Mouse (Mus musculus) forelimb bud, embryonic 11.5 days (tissue): ENCODE results near the gene Cd5l.
"Not testable (repeated sequence)": the region's sequence is repeated elsewhere in the genome, so short reads cannot be mapped to it uniquely, and the experiment has no call there.

Experiments used
- DNase-seq: peaks from one replicate; pipeline ENCODE4 v3.0.0-alpha.2; 2012; ENCODE audit warnings: low read depth, low spot score

Cd5l gene

DNA sequence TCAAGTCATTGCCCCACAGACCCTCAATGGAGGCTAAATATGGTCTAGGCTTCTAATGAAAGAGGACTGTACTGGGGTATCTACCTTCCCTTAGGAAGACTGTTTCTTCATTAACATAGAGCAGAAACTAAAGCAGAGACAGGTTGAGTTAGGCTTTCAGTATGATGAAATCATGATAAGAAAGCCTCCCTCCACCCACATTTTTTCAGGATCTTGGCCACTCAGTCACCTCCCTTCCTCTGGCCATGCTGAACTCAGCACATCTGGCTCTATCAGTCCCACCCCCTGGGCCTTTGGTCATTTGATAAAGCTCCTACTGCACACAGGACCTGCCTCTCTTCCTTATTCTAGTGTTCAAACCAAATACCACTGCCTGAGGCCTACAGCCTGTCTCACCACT is at the start of gene Cd5l:
Gene Cd5l (plus strand): TSS at position 301 of the 400 bp plus-strand sequence.
- no peak for DNase-seq

DNA sequence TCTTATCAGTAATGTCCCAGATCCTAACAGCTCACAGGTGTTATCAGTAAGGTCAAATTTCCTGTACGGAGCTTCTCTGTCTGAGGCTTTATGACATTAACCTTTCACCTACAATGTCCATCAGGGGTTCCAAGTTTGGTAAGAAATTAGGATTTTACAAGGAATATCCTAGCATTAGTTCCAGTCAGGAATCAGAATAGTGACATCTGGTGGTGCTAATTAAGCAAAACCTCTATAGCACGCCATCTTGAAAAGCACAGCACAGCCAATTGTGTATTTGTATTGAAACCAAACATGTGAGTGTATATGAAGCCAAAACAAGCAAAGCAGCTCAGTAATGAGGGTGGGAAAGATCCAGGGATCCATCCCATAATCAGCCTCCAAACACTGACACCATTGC is 47.8 kb upstream of the Cd5l start:
- no peak for DNase-seq

DNA sequence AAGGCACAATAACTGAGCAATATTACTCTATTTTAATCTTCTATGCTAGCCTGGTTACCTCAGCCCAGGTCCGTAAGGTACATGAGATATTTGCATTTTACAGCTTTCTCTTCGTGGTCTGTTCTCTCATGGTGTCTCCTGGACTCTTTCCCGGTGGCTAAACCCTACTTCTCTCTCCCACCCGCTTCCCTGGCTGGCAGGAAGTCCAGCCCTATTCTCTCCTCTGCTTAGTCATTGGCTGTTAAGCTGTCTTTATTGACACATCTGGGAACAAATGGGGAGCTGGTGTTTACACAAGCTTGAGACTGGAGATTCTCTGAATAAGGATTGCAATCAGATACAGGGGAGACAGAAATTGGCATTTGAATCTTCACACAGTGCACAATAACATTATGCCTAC is 35.1 kb upstream of the Cd5l start:
- DNase-seq = no peak

DNA sequence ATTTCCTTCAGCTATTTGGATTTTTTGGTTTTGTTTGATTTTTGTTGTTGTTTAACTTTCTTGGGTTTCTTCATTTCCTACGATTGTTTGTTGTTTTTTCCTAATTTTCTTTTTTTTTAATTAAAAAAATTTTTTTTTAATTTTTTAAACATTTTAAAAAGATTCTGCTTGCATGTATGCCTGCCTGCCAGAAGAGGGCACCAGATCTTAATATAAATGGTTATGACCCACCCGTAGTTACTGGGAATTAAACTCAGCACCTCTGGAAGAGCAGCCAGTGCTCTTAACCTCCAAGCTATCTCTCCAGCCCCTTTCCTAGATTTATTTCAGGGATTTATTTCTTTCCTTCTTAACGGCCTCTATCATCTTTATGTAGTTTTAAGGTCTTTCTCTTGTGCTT is 33.9 kb upstream of the Cd5l start:
- DNase-seq = peak; percentile 9

DNA sequence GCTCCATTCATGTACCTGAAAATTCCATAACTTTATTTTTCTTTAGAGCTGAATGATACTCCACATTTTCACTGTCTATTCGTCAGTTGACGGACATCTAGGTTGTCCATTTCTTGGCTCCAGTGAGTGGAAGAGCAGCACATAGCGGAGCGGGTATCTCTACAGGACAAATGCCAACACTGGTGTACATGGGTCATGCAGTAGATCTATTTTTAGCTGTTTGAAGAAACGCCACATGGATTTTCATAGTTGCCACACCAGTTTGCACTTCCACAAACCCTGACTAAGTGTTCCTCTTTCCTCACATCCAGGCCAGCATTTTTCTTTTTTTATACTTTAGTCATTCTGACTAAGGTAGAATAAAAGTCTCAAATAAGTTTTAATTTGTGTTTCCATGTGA is 19.8 kb upstream of the Cd5l start:
- no peak for DNase-seq

DNA sequence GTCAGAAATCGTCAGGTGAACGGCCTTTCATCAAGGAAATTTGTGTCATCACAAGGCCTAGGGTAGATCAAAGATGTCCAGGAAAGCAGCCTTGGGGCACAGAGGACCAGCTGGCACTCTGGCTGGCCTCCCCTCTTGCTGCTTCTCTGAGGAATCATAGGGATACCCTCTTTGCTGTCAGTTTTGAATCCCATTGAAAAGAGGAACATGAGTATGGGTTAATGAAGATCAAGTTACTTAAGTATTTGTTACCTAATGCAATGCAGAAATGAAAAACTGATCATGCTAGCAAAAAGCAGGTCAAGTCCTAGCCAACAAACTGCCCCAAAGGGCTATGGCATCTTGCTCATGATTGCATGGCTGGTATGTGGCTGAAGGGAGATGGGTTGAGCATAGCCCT is 6.7 kb upstream of the Cd5l start:
- not testable (repeated sequence) for DNase-seq

DNA sequence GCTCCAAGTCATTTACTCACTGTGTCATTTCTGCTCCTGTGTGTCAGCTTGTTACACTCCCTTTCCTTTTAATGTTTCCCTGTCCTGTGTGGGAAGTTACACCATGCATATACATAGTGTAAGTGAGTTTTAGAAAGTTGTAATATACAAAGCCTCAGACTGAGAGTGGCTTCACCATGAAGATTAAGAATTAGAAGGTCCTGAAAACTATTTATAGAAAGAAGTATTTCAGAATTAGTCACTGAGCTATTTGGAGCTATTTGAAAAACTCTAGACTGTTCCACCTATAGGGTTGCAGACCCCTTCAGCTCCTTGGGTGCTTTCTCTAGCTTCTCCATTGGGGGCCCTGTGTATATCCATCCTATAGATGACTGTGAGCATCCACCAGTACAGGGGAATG is 1.5 kb downstream of the Cd5l start:
- DNase-seq = no peak

DNA sequence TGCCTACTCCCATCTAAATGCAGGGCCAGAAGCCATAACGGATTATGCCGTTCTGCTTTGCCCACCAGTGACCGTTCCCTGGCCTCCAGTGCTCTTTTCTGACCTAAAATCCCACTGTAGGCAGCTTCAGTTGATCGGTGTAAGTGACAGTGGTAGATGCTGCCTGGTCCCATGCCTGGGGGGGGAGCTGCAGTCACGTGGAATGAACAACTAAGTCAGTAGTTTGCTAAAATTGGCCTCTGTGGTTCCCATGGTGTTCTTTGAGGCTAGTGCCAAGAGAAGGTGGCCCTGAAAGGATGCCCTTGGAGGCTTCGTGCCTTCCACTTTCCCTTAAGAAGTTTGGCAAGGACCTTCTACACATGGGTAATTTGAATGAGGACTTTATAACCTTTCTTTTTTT is 2.8 kb downstream of the Cd5l start:
- DNase-seq = no peak

DNA sequence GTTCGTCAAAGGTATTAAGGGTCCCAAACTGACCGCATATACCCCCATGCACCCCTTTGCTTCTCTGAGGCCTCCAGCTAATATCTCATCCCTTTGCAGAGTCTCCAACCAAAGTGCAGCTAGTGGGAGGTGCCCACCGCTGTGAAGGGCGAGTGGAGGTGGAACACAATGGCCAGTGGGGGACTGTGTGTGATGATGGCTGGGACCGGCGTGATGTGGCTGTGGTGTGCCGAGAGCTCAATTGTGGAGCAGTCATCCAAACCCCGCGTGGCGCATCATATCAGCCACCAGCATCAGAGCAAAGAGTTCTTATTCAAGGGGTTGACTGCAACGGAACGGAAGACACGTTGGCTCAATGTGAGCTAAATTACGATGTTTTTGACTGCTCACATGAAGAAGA is 8.0 kb downstream of the Cd5l start:
- no peak for DNase-seq

DNA sequence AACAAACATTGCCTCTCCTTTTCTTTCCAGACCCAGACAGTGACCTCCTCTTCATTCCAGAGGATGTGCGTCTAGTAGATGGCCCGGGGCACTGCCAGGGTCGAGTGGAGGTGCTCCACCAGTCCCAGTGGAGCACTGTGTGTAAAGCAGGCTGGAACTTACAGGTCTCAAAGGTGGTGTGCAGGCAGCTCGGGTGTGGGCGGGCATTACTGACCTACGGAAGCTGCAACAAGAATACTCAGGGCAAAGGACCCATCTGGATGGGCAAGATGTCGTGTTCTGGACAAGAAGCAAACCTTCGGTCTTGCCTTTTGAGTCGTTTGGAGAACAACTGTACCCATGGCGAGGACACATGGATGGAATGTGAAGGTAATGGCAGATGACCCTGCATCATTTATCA is 9.8 kb downstream of the Cd5l start:
- no peak for DNase-seq

DNA sequence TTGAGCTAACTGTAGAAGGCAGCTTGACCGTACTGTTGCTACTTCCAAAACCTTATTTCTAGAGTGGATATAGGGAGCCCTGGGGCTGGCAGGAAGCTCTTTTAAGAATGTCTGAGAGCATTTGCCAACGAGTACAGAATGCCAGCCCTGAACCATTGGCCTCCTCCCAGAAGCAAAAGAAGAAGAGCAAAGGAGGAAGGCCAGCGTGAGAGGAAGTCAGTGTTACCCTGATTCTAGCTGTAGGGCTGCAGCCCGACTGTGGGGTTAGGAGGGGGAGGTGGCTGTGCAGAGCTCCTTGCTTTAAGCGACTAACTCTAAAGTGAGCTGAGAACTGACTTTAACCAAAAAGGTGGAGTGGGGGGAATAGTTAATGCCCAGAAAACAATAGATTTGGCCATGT is 11.5 kb downstream of the Cd5l start:
- DNase-seq = no peak

DNA sequence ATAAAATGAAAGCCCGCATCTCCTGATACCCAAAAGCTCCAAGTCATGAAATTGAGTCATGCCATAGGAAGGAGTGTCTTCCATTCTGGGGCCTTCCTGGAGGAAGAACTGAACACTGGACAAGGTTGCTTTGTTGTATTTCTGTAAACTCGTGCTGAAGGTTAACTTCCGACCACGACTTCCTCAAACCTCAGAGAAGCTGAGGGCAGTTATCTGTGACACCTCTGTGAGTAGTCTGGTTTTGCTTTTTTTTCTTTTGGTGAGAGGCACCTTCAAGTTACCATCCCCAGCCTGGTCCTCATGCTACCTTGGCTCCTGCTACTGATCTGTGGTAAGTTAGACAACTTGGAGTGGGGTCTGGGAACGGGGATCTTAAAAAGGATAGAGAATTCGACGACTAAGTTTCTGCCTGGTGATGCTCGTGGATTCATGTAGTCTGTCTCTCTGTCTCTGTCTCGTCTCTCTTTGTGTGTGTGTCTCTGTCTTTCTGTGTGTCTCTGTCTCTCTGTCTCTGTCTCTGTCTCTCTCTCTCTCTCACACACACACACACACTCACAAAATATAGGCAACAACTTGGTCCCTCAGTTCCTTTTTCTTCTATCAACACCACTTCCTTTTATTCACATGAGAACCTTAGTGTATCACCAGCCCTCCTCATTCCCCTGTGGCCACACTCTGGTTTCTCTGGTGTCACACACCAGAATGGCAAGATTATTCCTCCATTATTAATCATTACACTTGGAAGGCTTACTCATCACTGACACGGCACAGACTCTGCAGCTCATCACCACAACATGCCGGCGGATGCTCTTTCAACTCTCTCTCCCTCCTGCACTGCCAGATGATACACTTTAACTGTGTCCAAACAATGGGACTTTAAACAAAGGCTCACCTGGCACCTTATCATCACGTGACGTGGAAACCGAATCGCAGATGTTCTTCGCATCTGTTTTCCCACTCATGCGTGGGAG is 18.8 kb downstream of the Cd5l start, which contains the start of gene Fcrl1:
Gene Fcrl1 (plus strand): TSS at position 193 of the 971 bp plus-strand sequence.
- no peak for DNase-seq

DNA sequence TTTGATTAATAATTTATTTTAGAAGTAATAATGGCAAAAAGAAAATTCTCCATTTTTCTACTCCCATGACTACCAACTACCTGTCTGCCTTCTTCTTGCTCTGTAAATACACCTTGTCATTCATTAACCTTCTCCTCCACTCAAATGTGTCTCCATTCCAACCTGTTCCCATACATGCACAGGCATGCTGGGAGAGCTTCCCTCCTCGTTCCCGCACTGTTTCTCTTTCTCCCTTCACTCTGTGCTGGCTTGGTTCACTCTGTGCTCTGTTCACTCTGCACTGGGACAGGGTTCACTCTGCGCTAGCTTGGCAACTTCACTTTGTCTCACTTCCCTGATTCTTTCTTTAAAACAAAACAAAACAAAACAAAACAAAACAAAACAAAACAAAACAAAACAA is 19.5 kb downstream of the Cd5l start:
- no peak for DNase-seq

DNA sequence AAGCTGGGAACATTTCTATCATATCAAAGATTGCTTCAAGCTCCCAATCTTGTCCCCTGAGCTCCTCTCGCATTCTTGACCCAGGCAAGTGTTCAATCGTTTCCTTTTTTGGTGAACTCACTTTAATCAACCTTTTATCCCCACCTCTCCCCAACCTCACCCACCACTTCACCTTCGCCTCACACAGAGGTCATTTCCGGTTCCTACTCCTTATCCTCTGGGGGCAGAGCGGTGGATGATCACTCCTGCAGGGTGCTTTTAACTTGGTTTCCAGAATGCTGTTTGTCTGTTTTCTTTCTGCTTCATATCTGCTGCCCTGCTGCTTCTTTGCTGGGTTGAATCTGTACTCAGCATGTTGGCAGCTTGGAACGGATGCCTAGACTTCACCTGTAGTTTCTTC is 20.0 kb downstream of the Cd5l start:
- DNase-seq = no peak

DNA sequence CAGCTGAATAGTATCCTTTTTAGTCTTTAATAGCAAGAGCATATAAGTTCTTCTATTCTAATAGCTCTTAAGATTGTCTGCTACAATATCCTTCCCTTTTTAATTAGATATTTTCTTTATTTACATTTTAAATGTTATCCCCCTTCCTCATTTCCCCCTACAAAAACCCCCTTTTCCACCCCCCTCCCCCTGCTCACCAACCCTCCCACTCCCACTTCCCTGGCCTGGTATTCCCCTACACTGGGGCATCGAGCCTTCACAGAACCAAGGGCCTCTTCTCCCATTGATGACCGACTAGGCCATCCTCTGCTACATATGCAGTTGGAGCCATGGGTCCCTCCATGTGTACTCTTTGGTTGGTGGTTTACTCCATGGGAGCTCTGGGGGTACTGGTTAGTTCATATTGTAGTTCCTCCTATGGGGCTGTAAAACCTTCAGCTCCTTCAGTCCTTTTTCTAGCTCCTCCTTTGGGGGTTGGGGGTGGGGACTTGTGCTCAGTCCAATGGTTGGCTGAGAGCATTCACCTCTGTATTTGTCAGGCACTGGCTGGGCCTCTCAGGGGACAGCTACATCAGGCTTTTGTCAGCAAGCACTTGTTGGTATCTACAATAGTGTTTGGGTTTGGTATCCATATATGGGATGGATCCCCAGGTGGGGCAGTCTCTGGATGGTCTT is 22.1 kb downstream of the Cd5l start:
- not testable (repeated sequence) for DNase-seq

DNA sequence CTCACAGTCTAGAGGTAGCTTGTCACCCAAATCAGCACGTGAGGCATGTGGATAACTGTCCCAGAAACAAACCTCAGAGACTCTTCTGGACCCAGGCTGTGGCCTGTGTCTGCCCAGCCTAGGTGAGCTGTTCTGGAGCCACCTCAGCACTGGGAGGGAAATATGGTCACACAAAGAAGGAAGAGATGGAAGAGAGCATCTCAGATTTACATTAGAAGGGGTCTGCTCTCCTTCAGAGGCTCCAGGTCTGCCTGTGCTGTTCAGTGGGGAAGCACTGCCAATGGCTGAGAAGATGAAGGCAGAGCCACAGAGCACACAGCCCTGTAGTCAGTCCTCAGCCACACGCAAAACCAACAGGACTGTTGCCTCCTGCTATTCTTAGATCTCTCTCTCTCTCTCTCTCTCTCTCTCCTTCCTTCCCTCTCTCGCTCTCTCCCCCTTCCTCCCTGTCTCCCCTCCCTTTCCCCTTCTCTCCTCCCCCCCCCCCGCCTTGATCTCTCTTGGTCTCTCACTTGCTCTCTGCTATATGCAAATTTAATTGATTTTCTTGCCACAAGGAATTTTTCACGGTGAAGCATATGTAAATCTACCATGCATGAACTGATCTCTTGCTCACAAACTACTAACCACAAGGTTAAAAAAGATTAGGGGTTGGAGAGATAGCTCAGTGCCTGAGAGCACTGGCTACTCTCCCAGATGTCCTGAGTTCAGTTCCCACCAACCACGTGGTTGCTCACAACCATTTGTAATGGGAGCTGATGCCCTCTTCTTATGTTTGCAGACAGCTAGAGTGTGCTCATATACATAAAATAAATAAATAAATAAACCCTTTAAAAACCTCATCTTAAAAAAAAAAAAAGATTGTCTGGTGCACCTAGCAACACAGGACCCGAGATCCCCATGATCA is 24.4 kb downstream of the Cd5l start:
- DNase-seq = no peak

DNA sequence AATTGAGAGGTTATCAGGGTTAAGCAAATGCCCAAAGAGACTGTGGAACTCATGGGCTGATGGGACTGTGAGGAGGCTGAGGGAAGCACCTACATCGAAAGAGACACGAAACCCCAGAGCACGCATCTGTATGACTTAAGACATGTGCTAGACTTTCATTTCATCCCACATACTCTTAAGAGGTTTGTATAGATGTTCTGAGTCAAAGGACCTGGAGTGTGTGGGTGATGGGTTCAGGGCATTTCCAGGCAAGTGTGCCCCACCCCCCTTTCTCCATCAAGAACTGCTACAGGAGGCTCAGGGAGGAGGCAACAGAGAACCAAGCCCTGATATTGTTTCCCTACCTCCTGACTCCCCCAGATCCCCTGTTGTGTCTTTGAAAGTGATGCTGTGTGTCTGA is 25.6 kb downstream of the Cd5l start:
- no peak for DNase-seq

DNA sequence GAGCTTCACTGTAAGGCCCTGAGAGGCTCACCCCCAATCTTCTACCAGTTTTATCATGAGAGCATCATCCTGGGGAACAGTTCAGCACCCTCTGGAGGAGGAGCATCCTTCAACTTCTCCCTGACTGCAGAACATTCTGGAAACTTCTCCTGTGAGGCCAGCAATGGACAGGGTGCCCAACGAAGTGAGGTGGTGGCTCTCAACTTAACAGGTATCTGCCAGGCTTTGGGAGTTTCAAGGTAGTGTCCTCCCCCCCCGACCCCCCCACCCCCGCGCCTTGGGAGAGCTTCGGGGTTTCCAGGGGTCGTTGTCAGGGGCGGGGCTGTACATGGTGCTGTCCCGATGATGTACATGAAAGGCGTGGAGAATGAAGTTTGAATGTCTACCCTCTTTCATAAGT is 27.4 kb downstream of the Cd5l start:
- DNase-seq = no peak

DNA sequence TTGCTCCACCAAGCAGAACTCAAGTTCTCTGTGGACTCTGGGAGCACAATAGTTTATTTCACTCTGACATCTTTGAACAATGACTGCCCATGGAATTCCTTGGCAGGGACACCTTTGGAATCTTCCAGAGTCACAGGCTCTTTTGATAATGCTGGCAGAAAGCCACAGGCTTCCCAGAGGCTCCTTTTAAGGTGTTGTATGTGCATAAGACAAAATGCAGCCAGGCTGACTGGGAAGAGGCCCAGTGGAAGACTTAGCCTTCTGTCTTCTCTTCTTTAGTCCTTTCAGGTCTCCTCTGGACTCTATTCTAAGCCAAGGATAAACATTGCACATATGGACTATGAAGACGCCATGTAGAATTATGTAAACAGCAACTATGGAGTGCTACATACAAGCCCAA is 33.3 kb downstream of the Cd5l start:
- DNase-seq = no peak

DNA sequence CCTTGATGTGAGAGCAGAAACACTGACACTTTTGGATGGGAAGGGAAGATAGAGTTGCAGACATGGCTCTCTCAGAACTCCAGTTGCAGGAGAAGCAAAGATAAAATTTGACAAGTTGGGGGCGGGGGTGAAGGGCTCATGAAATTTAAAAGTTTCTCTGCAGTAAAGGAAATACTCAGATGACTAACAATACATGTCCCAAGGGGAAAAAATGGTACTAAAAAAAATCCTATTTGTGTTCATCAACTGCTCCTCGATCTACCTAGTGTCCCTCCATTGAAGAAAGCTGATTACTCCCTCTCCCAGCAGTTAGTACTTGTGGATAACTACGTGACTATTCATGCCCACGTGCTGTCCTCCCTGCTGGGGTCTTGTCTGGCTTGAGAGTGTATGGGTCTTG is 41.1 kb downstream of the Cd5l start:
- no peak for DNase-seq

DNA sequence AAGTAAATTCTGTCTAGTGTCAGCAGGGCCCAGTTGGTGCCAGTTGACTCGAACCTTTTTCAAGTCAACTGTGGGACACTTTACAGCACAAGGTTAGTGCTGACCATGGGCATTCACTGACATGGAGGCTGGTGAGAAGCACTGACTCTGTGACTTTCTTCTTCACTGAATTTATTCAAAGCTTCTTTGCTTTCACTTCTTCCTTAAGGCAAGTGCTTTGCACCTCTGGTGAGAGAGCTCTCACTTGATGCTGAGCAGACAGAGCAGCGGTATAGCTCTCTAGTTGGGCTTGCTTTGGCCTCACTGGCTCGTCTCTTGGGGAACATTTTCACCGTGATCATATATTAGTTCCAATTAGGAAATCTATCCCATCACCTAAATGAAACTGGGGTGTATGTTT is 42.2 kb downstream of the Cd5l start:
- no peak for DNase-seq

DNA sequence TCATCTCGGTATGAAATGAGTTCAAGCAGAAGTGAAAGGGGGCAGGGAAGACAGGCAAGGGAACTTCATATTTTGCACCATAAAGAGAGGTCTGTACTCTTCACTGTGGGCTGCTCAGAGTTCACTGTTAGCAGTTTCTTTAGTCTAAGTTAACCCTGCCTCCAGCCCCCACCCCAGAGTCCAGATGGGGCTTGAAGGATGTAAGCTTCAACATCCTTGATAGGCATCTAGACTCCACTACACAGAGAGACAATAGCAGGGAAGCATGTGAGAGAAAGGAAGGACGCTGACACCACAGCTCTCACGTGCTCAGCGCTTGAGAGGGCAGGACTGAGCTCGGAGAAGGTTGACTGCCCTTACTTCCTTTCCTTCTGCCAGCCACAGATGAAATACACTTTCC is 43.6 kb downstream of the Cd5l start:
- DNase-seq = no peak
